Comparison of ENCODE assay signal across 8 mouse cellular contexts in the genomic region with DNA sequence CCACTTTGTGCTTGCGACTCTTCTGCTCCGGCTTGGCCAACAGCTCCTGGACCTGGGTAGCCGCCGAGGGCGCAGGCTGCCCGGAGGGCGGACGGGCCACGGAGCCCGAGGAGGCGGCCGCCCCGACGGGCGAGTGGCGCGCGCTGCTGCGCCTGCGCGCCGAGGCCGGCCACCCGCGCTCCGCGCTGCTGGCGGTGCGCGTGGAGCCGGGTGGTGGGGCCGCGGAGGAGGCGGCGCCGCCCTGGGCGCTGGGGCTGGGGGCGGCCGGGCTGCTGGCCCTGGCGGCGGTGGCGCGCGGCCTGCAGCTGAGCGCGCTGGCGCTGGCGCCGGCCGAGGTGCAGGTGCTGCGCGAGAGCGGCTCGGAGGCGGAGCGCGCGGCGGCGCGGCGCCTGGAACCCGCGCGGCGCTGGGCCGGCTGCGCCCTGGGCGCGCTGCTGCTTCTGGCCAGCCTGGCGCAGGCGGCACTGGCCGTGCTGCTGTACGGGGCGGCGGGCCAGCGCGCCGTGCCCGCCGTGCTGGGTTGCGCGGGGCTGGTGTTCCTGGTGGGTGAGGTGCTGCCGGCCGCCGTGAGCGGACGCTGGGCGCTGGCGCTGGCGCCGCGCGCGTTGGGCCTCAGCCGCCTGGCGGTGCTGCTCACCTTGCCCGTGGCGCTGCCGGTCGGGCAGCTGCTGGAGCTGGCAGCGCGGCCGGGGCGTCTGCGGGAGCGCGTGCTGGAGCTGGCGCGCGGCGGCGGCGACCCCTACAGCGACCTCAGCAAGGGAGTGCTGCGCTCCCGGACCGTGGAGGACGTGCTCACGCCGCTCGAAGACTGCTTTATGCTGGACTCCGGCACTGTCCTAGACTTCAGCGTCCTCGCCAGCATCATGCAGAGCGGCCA. TPM values are rescaled to one million over a fixed set of nuclear protein-coding genes. Genes with fewer than 3 reads are reported as not detected.
DNase-seq lines count a peak whose midpoint lies in the region; ATAC-seq and TF ChIP-seq lines count a peak whose summit lies in the region.

No protein-coding gene starts in this region.

- peaks cover 14% of the 10 kb centered on the region; the same call in 1 of the 2 replicates for H3K36me3 ChIP-seq in intestine, postnatal 0 days (ENCODE audit: control insufficient read depth, insufficient read depth)
- H3K36me3 ChIP-seq in liver, embryonic 15.5 days (replicated peaks), result peaks cover 10% of the 10 kb centered on the region; the same call in 1 of the 2 replicates
- no peaks in the 10 kb centered on the region; the same call in 1 of the 2 replicates for H3K36me3 ChIP-seq in neural tube, embryonic 15.5 days

- H3K4me3 ChIP-seq in gastrocnemius, adult 2 months, result peak overlapping the region; percentile 99
- peak overlapping the region; percentile 96 for H3K4me3 ChIP-seq in intestine, postnatal 0 days (ENCODE audit: low read depth, low read length)
- peak overlapping the region; percentile 96 for H3K4me3 ChIP-seq in liver, embryonic 15.5 days (replicated peaks)
- H3K4me3 ChIP-seq in neural tube, embryonic 15.5 days (replicated peaks), result peak overlapping the region; percentile 99

- H3K9me3 ChIP-seq in intestine, postnatal 0 days (ENCODE audit: control insufficient read depth), result no peaks in the 10 kb centered on the region
- H3K9me3 ChIP-seq in liver, embryonic 15.5 days (replicated peaks), result no peaks in the 10 kb centered on the region
- no peaks in the 10 kb centered on the region for H3K9me3 ChIP-seq in neural tube, embryonic 15.5 days (replicated peaks)

- DNase-seq in ovary, postnatal 36 days (ENCODE audit: low spot score), result peak; percentile 65
- no peak for DNase-seq in ovary, adult 18-20 months (ENCODE audit: low spot score)
- peak; percentile 59 for DNase-seq in cerebellum, adult 8-10 months
- DNase-seq in gastrocnemius, adult 2 months, result peak; percentile 86
- DNase-seq in thymus, postnatal 14 days, result peak; percentile 73

- H3K4me1 ChIP-seq in intestine, postnatal 0 days (replicated peaks; ENCODE audit: control insufficient read depth, insufficient read depth, low read length), result no peaks in the 10 kb centered on the region; the same call in 1 of the 2 replicates
- H3K4me1 ChIP-seq in liver, embryonic 15.5 days (replicated peaks), result peaks cover 30% of the 10 kb centered on the region
- H3K4me1 ChIP-seq in neural tube, embryonic 15.5 days, result peaks cover 41% of the 10 kb centered on the region

- H3K27ac ChIP-seq in gastrocnemius, adult 2 months, result peak overlapping the region; percentile 96
- H3K27ac ChIP-seq in intestine, postnatal 0 days (ENCODE audit: low read depth, low read length), result peak overlapping the region; percentile 96
- peak overlapping the region; percentile 96 for H3K27ac ChIP-seq in liver, embryonic 15.5 days (replicated peaks)
- H3K27ac ChIP-seq in neural tube, embryonic 15.5 days (replicated peaks), result peak overlapping the region; percentile 98

- H3K9ac ChIP-seq in intestine, postnatal 0 days (ENCODE audit: low read depth, low read length), result peak overlapping the region; percentile 91
- peak overlapping the region; percentile 85 for H3K9ac ChIP-seq in liver, embryonic 15.5 days
- peak overlapping the region; percentile 82 for H3K9ac ChIP-seq in neural tube, embryonic 15.5 days (replicated peaks)

- peak overlapping the region; percentile 96 for H3K4me2 ChIP-seq in intestine, postnatal 0 days (replicated peaks; ENCODE audit: low read depth)
- H3K4me2 ChIP-seq in liver, embryonic 15.5 days, result peak overlapping the region; percentile 96
- H3K4me2 ChIP-seq in neural tube, embryonic 15.5 days, result peak overlapping the region; percentile 78

- peak; percentile 62 for ATAC-seq in intestine, postnatal 0 days
- ATAC-seq in liver, embryonic 15.5 days (ENCODE audit: insufficient read depth), result peak; percentile 50
- peak; percentile 84 for ATAC-seq in neural tube, embryonic 15.5 days (ENCODE audit: low FRiP score)

- intact Hi-C loops in gastrocnemius, adult 2 months (cut with DNase I), result no loop called here

- under 1% methylated on average over 78 of the region's 126 CpGs for WGBS in intestine, postnatal 0 days
- under 1% methylated on average over 111 of the region's 126 CpGs for WGBS in liver, embryonic 15.5 days (ENCODE audit: insufficient replicate concordance)
- WGBS in neural tube, embryonic 15.5 days, result under 1% methylated on average over 75 of the region's 126 CpGs

- no peaks in the 10 kb centered on the region for H3K27me3 ChIP-seq in intestine, postnatal 0 days (replicated peaks; ENCODE audit: control insufficient read depth, insufficient read depth, low read length)
- H3K27me3 ChIP-seq in liver, embryonic 15.5 days, result no peaks in the 10 kb centered on the region
- no peaks in the 10 kb centered on the region for H3K27me3 ChIP-seq in neural tube, embryonic 15.5 days (replicated peaks)

- TF ChIP-seq CTCF in gastrocnemius, adult 2 months (IDR thresholded peaks at IDR 0.05), result peak; percentile 28; the same call in 1 of the 2 replicates
- TF ChIP-seq CTCF in intestine, postnatal 0 days (IDR thresholded peaks at IDR 0.05; ENCODE audit: low read depth), result peak; percentile 40; the same call in 1 of the 2 replicates

RNA-seq across cellular contexts. Expression of a gene that starts 0.7 kb away (rescaled TPM):
- total RNA-seq in gastrocnemius, adult 2 months (2021), result 10 to 100 TPM in 1 of 2 experiments, 1 to 10 TPM in 1; 9.7 to 12.0 TPM
- polyA plus RNA-seq in intestine, postnatal 0 days (2015; fragmentation: Nextera tagmentation; extraction: Ambion mirVana), result 2.5 and 2.6 TPM in 2 replicates
- 1.0 and 1.1 TPM in 2 replicates for polyA plus RNA-seq in liver, embryonic 15.5 days (2015; fragmentation: Nextera tagmentation; extraction: Ambion mirVana)
- 3.1 and 4.5 TPM in 2 replicates for polyA plus RNA-seq in neural tube, embryonic 15.5 days (2015; fragmentation: Nextera tagmentation; extraction: Ambion mirVana)

RNA-seq across cellular contexts. Expression of a gene that starts 24.4 kb away (rescaled TPM):
- 1,000 to 10,000 TPM; 1,971 to 4,216 TPM for total RNA-seq in gastrocnemius, adult 2 months (2021)
- 2.1 and 3.8 TPM in 2 replicates for polyA plus RNA-seq in intestine, postnatal 0 days (2015; fragmentation: Nextera tagmentation; extraction: Ambion mirVana)
- polyA plus RNA-seq in liver, embryonic 15.5 days (2015; fragmentation: Nextera tagmentation; extraction: Ambion mirVana), result 2.3 and 2.9 TPM in 2 replicates
- 21.6 and 21.8 TPM in 2 replicates for polyA plus RNA-seq in neural tube, embryonic 15.5 days (2015; fragmentation: Nextera tagmentation; extraction: Ambion mirVana)

RNA-seq across cellular contexts. Expression of a gene that starts 26.9 kb away (rescaled TPM):
- total RNA-seq in gastrocnemius, adult 2 months (2021), result 1,000 to 10,000 TPM in 1 of 2 experiments, 100 to 1,000 TPM in 1; 819 to 1,877 TPM
- polyA plus RNA-seq in intestine, postnatal 0 days (2015; fragmentation: Nextera tagmentation; extraction: Ambion mirVana), result 0.22 TPM in 1 of 2 replicates, not detected in the other
- not detected in 2 replicates for polyA plus RNA-seq in liver, embryonic 15.5 days (2015; fragmentation: Nextera tagmentation; extraction: Ambion mirVana)
- 0.36 and 1.2 TPM in 2 replicates for polyA plus RNA-seq in neural tube, embryonic 15.5 days (2015; fragmentation: Nextera tagmentation; extraction: Ambion mirVana)

RNA-seq across cellular contexts. Expression of a gene that starts 34.9 kb away (rescaled TPM):
- total RNA-seq in gastrocnemius, adult 2 months (2021), result 1 to 10 TPM; 7.2 to 9.3 TPM
- 15.0 and 18.5 TPM in 2 replicates for polyA plus RNA-seq in intestine, postnatal 0 days (2015; fragmentation: Nextera tagmentation; extraction: Ambion mirVana)
- 6.2 and 7.0 TPM in 2 replicates for polyA plus RNA-seq in liver, embryonic 15.5 days (2015; fragmentation: Nextera tagmentation; extraction: Ambion mirVana)
- 29.4 and 33.0 TPM in 2 replicates for polyA plus RNA-seq in neural tube, embryonic 15.5 days (2015; fragmentation: Nextera tagmentation; extraction: Ambion mirVana)

RNA-seq across cellular contexts. Expression of a gene that starts 40.9 kb away (rescaled TPM):
- total RNA-seq in gastrocnemius, adult 2 months (2021), result 10 to 100 TPM in 1 of 2 experiments, 1 to 10 TPM in 1; 4.1 to 11.0 TPM
- 17.4 and 18.4 TPM in 2 replicates for polyA plus RNA-seq in intestine, postnatal 0 days (2015; fragmentation: Nextera tagmentation; extraction: Ambion mirVana)
- polyA plus RNA-seq in liver, embryonic 15.5 days (2015; fragmentation: Nextera tagmentation; extraction: Ambion mirVana), result 2.7 and 2.9 TPM in 2 replicates
- polyA plus RNA-seq in neural tube, embryonic 15.5 days (2015; fragmentation: Nextera tagmentation; extraction: Ambion mirVana), result 10.6 and 15.0 TPM in 2 replicates
